Mouse (Mus musculus): Measurements from ENCODE around the gene Trim41. TPM values are rescaled to one million over a fixed set of nuclear protein-coding genes. Genes with fewer than 3 reads are reported as not detected.
"Not testable (repeated sequence)": the region's sequence is repeated elsewhere in the genome, so short reads cannot be mapped to it uniquely, and the experiment has no call there.

Trim41 gene
- polyA plus RNA-seq, 1 experiment from 2014 or later = 4.5 TPM

- no peaks in the 10 kb centered on the region for H3K36me3 ChIP-seq (ENCODE audit: control insufficient read depth, insufficient read depth, low read length)
- DNase-seq (ENCODE audit: low spot score) = no peak
- peaks cover 13% of the 10 kb centered on the region for H3K4me1 ChIP-seq (replicated peaks; ENCODE audit: control insufficient read depth, insufficient read depth, low read length)
- H3K4me3 ChIP-seq (ENCODE audit: low read depth, low read length) = peak overlapping the region; percentile 49
- no peak overlapping the region for H3K27ac ChIP-seq (ENCODE audit: low read depth, low read length)
- H3K27me3 ChIP-seq (replicated peaks; ENCODE audit: control insufficient read depth, insufficient read depth, low read length) = peaks cover 9% of the 10 kb centered on the region
- 5% methylated on average over 22 of the region's 22 CpGs for WGBS
- H3K4me2 ChIP-seq = peak overlapping the region; percentile 85
- peak overlapping the region; percentile 25; the same call in 1 of the 2 replicates for H3K9ac ChIP-seq (ENCODE audit: low read depth, low read length)
- no peak; the same call in 1 of the 2 replicates for ATAC-seq (replicated peaks; ENCODE audit: low FRiP score)
- peaks cover 5% of the 10 kb centered on the region; the same call in 1 of the 2 replicates for H3K9me3 ChIP-seq (ENCODE audit: control insufficient read depth, low read length)
Measured at GRCm38 (mm10) chr11:48824311-48824830, 7.2 kb upstream of the Trim41 start.

- Histone ChIP-seq H3K4me2 (peak overlapping the region; percentile 85), H3K4me3 (ENCODE audit: low read depth, low read length) (peak overlapping the region; percentile 49), H3K4me1 (replicated peaks; ENCODE audit: control insufficient read depth, insufficient read depth, low read length) (peaks cover 13% of the 10 kb centered on the region), H3K27me3 (replicated peaks; ENCODE audit: control insufficient read depth, insufficient read depth, low read length) (peaks cover 9% of the 10 kb centered on the region), H3K27ac (ENCODE audit: low read depth, low read length) (no peak overlapping the region), H3K9me3 (ENCODE audit: control insufficient read depth, low read length) (peaks cover 5% of the 10 kb centered on the region; the same call in 1 of the 2 replicates), H3K36me3 (ENCODE audit: control insufficient read depth, insufficient read depth, low read length) (no peaks in the 10 kb centered on the region), H3K9ac (ENCODE audit: low read depth, low read length) (peak overlapping the region; percentile 39; the same call in 1 of the 2 replicates)
- peak; percentile 76 for ATAC-seq (replicated peaks; ENCODE audit: low FRiP score)
- peak; percentile 79 for DNase-seq (ENCODE audit: low spot score)
- WGBS = 2% methylated on average over 15 of the region's 15 CpGs
Measured at GRCm38 (mm10) chr11:48823536-48823972, 6.4 kb upstream of the Trim41 start.

GRCm38 (mm10) chr11:48822768-48823512 is 5.8 kb upstream of the Trim41 start:
- no peak overlapping the region for H3K9ac ChIP-seq (ENCODE audit: low read depth, low read length)
- WGBS = 37% methylated on average over 14 of the region's 14 CpGs
- H3K27me3 ChIP-seq (replicated peaks; ENCODE audit: control insufficient read depth, insufficient read depth, low read length) = peaks cover 9% of the 10 kb centered on the region
- H3K4me2 ChIP-seq = peak overlapping the region; percentile 85
- peak overlapping the region; percentile 49 for H3K4me3 ChIP-seq (ENCODE audit: low read depth, low read length)
- ATAC-seq (replicated peaks; ENCODE audit: low FRiP score) (no peak), DNase-seq (ENCODE audit: low spot score) (no peak)
- peaks cover 13% of the 10 kb centered on the region for H3K4me1 ChIP-seq (replicated peaks; ENCODE audit: control insufficient read depth, insufficient read depth, low read length)
- H3K36me3 ChIP-seq (ENCODE audit: control insufficient read depth, insufficient read depth, low read length) = no peaks in the 10 kb centered on the region
- no peak overlapping the region for H3K27ac ChIP-seq (ENCODE audit: low read depth, low read length)
- H3K9me3 ChIP-seq (ENCODE audit: control insufficient read depth, low read length) = peaks cover 3% of the 10 kb centered on the region; the same call in 1 of the 2 replicates

GRCm38 (mm10) chr11:48821299-48821698 is 4.1 kb upstream of the Trim41 start:
- not testable (repeated sequence) for ATAC-seq (replicated peaks; ENCODE audit: low FRiP score); H3K27ac ChIP-seq (ENCODE audit: low read depth, low read length); H3K4me1 ChIP-seq (replicated peaks; ENCODE audit: control insufficient read depth, insufficient read depth, low read length); H3K9me3 ChIP-seq (ENCODE audit: control insufficient read depth, low read length); H3K27me3 ChIP-seq (replicated peaks; ENCODE audit: control insufficient read depth, insufficient read depth, low read length); DNase-seq (ENCODE audit: low spot score); H3K4me3 ChIP-seq (ENCODE audit: low read depth, low read length); H3K36me3 ChIP-seq (ENCODE audit: control insufficient read depth, insufficient read depth, low read length); H3K9ac ChIP-seq (ENCODE audit: low read depth, low read length); H3K4me2 ChIP-seq
- 80% methylated on average over 14 of the region's 14 CpGs for WGBS

- Histone ChIP-seq H3K27me3 (replicated peaks; ENCODE audit: control insufficient read depth, insufficient read depth, low read length) (peaks cover 9% of the 10 kb centered on the region), H3K4me3 (ENCODE audit: low read depth, low read length) (no peak overlapping the region), H3K4me2 (no peak overlapping the region), H3K27ac (ENCODE audit: low read depth, low read length) (peak overlapping the region; percentile 54), H3K4me1 (replicated peaks; ENCODE audit: control insufficient read depth, insufficient read depth, low read length) (peaks cover 17% of the 10 kb centered on the region), H3K9ac (ENCODE audit: low read depth, low read length) (no peak overlapping the region), H3K9me3 (ENCODE audit: control insufficient read depth, low read length) (no peaks in the 10 kb centered on the region), H3K36me3 (ENCODE audit: control insufficient read depth, insufficient read depth, low read length) (no peaks in the 10 kb centered on the region)
- no peak for DNase-seq (ENCODE audit: low spot score)
- no peak for ATAC-seq (replicated peaks; ENCODE audit: low FRiP score)
Measured at GRCm38 (mm10) chr11:48820308-48820674, 3.1 kb upstream of the Trim41 start.

GRCm38 (mm10) chr11:48819614-48820307 is 2.6 kb upstream of the Trim41 start:
- Histone ChIP-seq H3K4me2 (no peak overlapping the region; the same call in 1 of the 2 replicates), H3K9me3 (ENCODE audit: control insufficient read depth, low read length) (no peaks in the 10 kb centered on the region), H3K4me3 (ENCODE audit: low read depth, low read length) (no peak overlapping the region), H3K4me1 (replicated peaks; ENCODE audit: control insufficient read depth, insufficient read depth, low read length) (peaks cover 20% of the 10 kb centered on the region), H3K36me3 (ENCODE audit: control insufficient read depth, insufficient read depth, low read length) (no peaks in the 10 kb centered on the region), H3K9ac (ENCODE audit: low read depth, low read length) (no peak overlapping the region), H3K27ac (ENCODE audit: low read depth, low read length) (peak overlapping the region; percentile 54), H3K27me3 (replicated peaks; ENCODE audit: control insufficient read depth, insufficient read depth, low read length) (peaks cover 5% of the 10 kb centered on the region)
- no peak for DNase-seq (ENCODE audit: low spot score)
- ATAC-seq (replicated peaks; ENCODE audit: low FRiP score) = no peak
- 55% methylated on average over 7 of the region's 7 CpGs for WGBS

GRCm38 (mm10) chr11:48818346-48818745 is 1.2 kb upstream of the Trim41 start:
- peak; percentile 3; the same call in 1 of the 2 replicates for ATAC-seq (replicated peaks; ENCODE audit: low FRiP score)
- under 1% methylated on average over 16 of the region's 16 CpGs for WGBS
- H3K4me1 ChIP-seq (replicated peaks; ENCODE audit: control insufficient read depth, insufficient read depth, low read length) = peaks cover 22% of the 10 kb centered on the region

GRCm38 (mm10) chr11:48817794-48818193 is 641 bp upstream of the Trim41 start:
- Histone ChIP-seq H3K4me2 (peak overlapping the region; percentile 76), H3K36me3 (ENCODE audit: control insufficient read depth, insufficient read depth, low read length) (peaks cover 4% of the 10 kb centered on the region; the same call in 1 of the 2 replicates), H3K9ac (ENCODE audit: low read depth, low read length) (peak overlapping the region; percentile 80), H3K4me3 (ENCODE audit: low read depth, low read length) (peak overlapping the region; percentile 95), H3K9me3 (ENCODE audit: control insufficient read depth, low read length) (no peaks in the 10 kb centered on the region), H3K4me1 (replicated peaks; ENCODE audit: control insufficient read depth, insufficient read depth, low read length) (peaks cover 22% of the 10 kb centered on the region), H3K27ac (ENCODE audit: low read depth, low read length) (peak overlapping the region; percentile 86), H3K27me3 (replicated peaks; ENCODE audit: control insufficient read depth, insufficient read depth, low read length) (no peaks in the 10 kb centered on the region)
- ATAC-seq (replicated peaks; ENCODE audit: low FRiP score) = no peak
- WGBS = 6% methylated on average over 9 of the region's 9 CpGs
- no peak for DNase-seq (ENCODE audit: low spot score)

More at GRCm38 (mm10) chr11:48818346-48818745, 1.2 kb upstream of the Trim41 start:
- Histone ChIP-seq H3K4me3 (ENCODE audit: low read depth, low read length) (peak overlapping the region; percentile 95), H3K9ac (ENCODE audit: low read depth, low read length) (peak overlapping the region; percentile 80; the same call in 1 of the 2 replicates), H3K36me3 (ENCODE audit: control insufficient read depth, insufficient read depth, low read length) (no peaks in the 10 kb centered on the region; the same call in 1 of the 2 replicates), H3K27me3 (replicated peaks; ENCODE audit: control insufficient read depth, insufficient read depth, low read length) (no peaks in the 10 kb centered on the region), H3K27ac (ENCODE audit: low read depth, low read length) (no peak overlapping the region), H3K4me2 (peak overlapping the region; percentile 76), H3K9me3 (ENCODE audit: control insufficient read depth, low read length) (no peaks in the 10 kb centered on the region)
- DNase-seq (ENCODE audit: low spot score) = peak; percentile 82
